Mouse (Mus musculus) midbrain, embryonic 16.5 days (tissue): ENCODE results near the gene Atl2. TPM values are rescaled to one million over a fixed set of nuclear protein-coding genes. Genes with fewer than 3 reads are reported as not detected.

Experiments
- polyA plus RNA-seq: library from polyadenylated mRNA; unstranded; fragments of >200 nt; fragmentation: Nextera tagmentation; extraction: Ambion mirVana; gene quantifications from 2 replicates; pipeline ENCODE4 v1.2.1, GENCODE M21; 2015

Atl2 gene
- polyA plus RNA-seq, 1 experiment from 2014 or later: 39.2 TPM

Other genes starting within 250 kb of the Atl2 start
- 4.8 and 5.0 TPM in 2 replicates for gene Cyp1b1, start 181.1 kb downstream of the Atl2 start, polyA plus RNA-seq
- gene Hnrnpll, start 166.2 kb upstream of the Atl2 start, polyA plus RNA-seq: 53.9 and 59.2 TPM in 2 replicates
- 1.4 and 2.0 TPM in 2 replicates for gene Galm, start 231.3 kb upstream of the Atl2 start, polyA plus RNA-seq